17 mouse cellular contexts compared by ENCODE assay signal in the genomic region with DNA sequence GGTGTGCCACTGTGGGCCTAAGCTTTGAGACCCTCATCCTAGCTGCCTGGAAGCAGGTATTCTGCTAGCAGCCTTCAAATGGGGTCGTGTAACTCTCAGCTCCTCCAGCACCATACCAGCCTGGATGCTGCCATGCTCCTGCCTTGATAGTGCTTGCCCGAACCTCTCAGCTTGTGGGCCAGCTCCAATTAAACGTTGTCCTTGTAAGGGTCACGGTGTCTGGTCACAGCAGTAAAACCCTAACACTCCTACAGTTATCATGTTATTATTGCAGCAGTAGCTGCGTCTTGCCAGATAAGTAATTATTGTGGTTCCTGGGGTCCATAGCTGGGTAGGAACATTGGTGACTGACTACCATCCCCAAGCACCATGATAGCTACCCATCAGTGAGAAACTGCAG.
"Had no signal": no experiment of that assay in that cellular context is flagged by ENCODE, and none has a peak within 500 bp of the region (broad histone marks: within the 10 kb centered on the region; RNA-seq: fewer than 3 reads in every experiment).

No protein-coding gene starts in this region.

- H3K4me2 ChIP-seq: neural tube, embryonic 12.5 days; neural tube, embryonic 13.5 days; neural tube, embryonic 15.5 days; stomach, embryonic 15.5 days had no signal

- H3K36me3 ChIP-seq: neural tube, embryonic 12.5 days; neural tube, embryonic 13.5 days; neural tube, embryonic 15.5 days; stomach, embryonic 15.5 days had no signal

- DNase-seq: retina, postnatal 1 day; right cerebral cortex, adult 18-20 months; right cerebral cortex, postnatal 14 days; right cerebral cortex, postnatal 25 days; right cerebral cortex, postnatal 4 days; spleen, adult 18-20 months; thymus, adult 18-20 months; thymus, adult 2 months; thymus, postnatal 14 days; thymus, postnatal 25 days; thymus, postnatal 36 days; thymus, postnatal 4 days had no signal

- H3K9me3 ChIP-seq: neural tube, embryonic 12.5 days; neural tube, embryonic 13.5 days; neural tube, embryonic 15.5 days; stomach, embryonic 15.5 days had no signal

- H3K4me3 ChIP-seq: neural tube, embryonic 12.5 days; neural tube, embryonic 13.5 days; neural tube, embryonic 15.5 days; stomach, embryonic 15.5 days had no signal

- H3K27ac ChIP-seq: neural tube, embryonic 12.5 days; neural tube, embryonic 13.5 days; neural tube, embryonic 15.5 days; stomach, embryonic 15.5 days; stomach, postnatal 0 days had no signal

- H3K27me3 ChIP-seq: neural tube, embryonic 12.5 days; neural tube, embryonic 13.5 days; neural tube, embryonic 15.5 days; stomach, embryonic 15.5 days had no signal

- H3K4me1 ChIP-seq: neural tube, embryonic 12.5 days; neural tube, embryonic 15.5 days; stomach, embryonic 15.5 days had no signal

- H3K9ac ChIP-seq: neural tube, embryonic 12.5 days; neural tube, embryonic 13.5 days; neural tube, embryonic 15.5 days; stomach, embryonic 15.5 days had no signal
